Mouse (Mus musculus): Measurements from ENCODE around the gene 4930407I10Rik. TPM values are rescaled to one million over a fixed set of nuclear protein-coding genes. Genes with fewer than 3 reads are reported as not detected.

The 4930407I10Rik gene
- total RNA-seq (2014; rRNA removed) = not detected in 2 replicates
- not detected in 2 replicates for polyA plus RNA-seq (2015; fragmentation: Nextera tagmentation; extraction: Ambion mirVana)

DNA sequence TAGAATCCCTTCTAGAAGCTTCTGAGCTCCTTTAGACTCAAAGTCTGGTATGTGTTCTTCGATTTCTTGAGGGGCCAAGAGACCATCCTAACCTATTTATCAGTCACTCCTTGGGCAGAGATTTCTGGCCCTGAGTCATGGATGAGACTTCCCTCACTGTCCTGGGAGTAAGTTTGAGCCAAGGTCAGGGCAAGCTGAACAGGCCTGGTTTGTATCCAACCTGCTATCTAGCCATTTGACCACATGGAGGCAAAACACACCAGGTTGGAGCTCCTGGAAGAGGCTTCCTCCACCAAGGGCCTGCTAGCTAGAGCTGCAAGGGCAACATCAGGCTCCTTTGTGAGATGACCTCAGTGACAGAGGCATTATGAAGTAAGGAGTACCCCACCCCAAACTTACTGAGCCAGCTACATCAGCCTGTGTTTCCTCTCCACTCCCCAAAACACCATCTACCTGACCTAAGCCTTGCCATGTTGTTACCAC lies at the start of gene 4930407I10Rik:
4930407I10Rik (plus strand) TSS at position 433 of the 483 bp plus-strand sequence.
- no peak within 1 kb of the TSS for H3K4me3 ChIP-seq (ENCODE audit: low read depth, low read length)
- H3K27me3 ChIP-seq (ENCODE audit: insufficient read depth, low read length) = no peaks in the 10 kb centered on the region; the same call in 1 of the 2 replicates
- H3K36me3 ChIP-seq (ENCODE audit: insufficient read depth) = no peaks in the 10 kb centered on the region
- H3K4me1 ChIP-seq (ENCODE audit: insufficient read depth) = no peaks in the 10 kb centered on the region
- H3K9me3 ChIP-seq (ENCODE audit: low read length) = no peaks in the 10 kb centered on the region
- no peak within 1 kb of the TSS for H3K27ac ChIP-seq (ENCODE audit: low read depth, low read length)
- no peak within 1 kb of the TSS for H3K4me2 ChIP-seq (ENCODE audit: low read depth)
- ATAC-seq (no peak), DNase-seq (no peak)
- WGBS = 69% methylated on average over 1 of the region's 1 CpGs
- TF ChIP-seq CTCF (IDR thresholded peaks at IDR 0.05; ENCODE audit: low read depth) = no peak
- no peak within 1 kb of the TSS for H3K9ac ChIP-seq

GRCm38 (mm10) chr15:82011947-82012346 lies 47.0 kb upstream of the 4930407I10Rik start:
- no peak overlapping the region for H3K4me3 ChIP-seq (ENCODE audit: low read depth, low read length)
- WGBS = 90% methylated on average over 6 of the region's 6 CpGs
- DNase-seq (no peak), ATAC-seq (no peak)
- no peaks in the 10 kb centered on the region for H3K36me3 ChIP-seq (ENCODE audit: insufficient read depth)
- no peaks in the 10 kb centered on the region for H3K27me3 ChIP-seq (ENCODE audit: insufficient read depth, low read length)
- no peaks in the 10 kb centered on the region for H3K9me3 ChIP-seq (ENCODE audit: low read length)
- no peak overlapping the region for H3K9ac ChIP-seq
- H3K4me1 ChIP-seq (ENCODE audit: insufficient read depth) = peaks cover 8% of the 10 kb centered on the region; the same call in 1 of the 2 replicates
- TF ChIP-seq CTCF (IDR thresholded peaks at IDR 0.05; ENCODE audit: low read depth) = no peak
- H3K27ac ChIP-seq (ENCODE audit: low read depth, low read length) = no peak overlapping the region
- no peak overlapping the region for H3K4me2 ChIP-seq (ENCODE audit: low read depth)

- H3K4me2 ChIP-seq (ENCODE audit: low read depth) = peak overlapping the region; percentile 87
These were observed 44.1 kb upstream of the 4930407I10Rik start for GRCm38 (mm10) chr15:82014745-82015391.

GRCm38 (mm10) chr15:82015392-82016100 lies 43.4 kb upstream of the 4930407I10Rik start:
- under 1% methylated on average over 38 of the region's 39 CpGs for WGBS
- no peaks in the 10 kb centered on the region for H3K27me3 ChIP-seq (ENCODE audit: insufficient read depth, low read length)
- H3K36me3 ChIP-seq (ENCODE audit: insufficient read depth) = peaks cover 5% of the 10 kb centered on the region
- peak overlapping the region; percentile 87 for H3K4me2 ChIP-seq (ENCODE audit: low read depth)
- ATAC-seq (peak; percentile 28), DNase-seq (peak; percentile 58)
- H3K27ac ChIP-seq (ENCODE audit: low read depth, low read length) = peak overlapping the region; percentile 79
- H3K4me1 ChIP-seq (ENCODE audit: insufficient read depth) = peaks cover 10% of the 10 kb centered on the region; the same call in 1 of the 2 replicates
- H3K9me3 ChIP-seq (ENCODE audit: low read length) = no peaks in the 10 kb centered on the region
- peak overlapping the region; percentile 97 for H3K4me3 ChIP-seq (ENCODE audit: low read depth, low read length)
- TF ChIP-seq CTCF (IDR thresholded peaks at IDR 0.05; ENCODE audit: low read depth) = peak; percentile 53
- H3K9ac ChIP-seq = peak overlapping the region; percentile 78

More at GRCm38 (mm10) chr15:82014745-82015391, 44.1 kb upstream of the 4930407I10Rik start:
- Histone ChIP-seq H3K36me3 (ENCODE audit: insufficient read depth) (peaks cover 2% of the 10 kb centered on the region), H3K27ac (ENCODE audit: low read depth, low read length) (no peak overlapping the region), H3K27me3 (ENCODE audit: insufficient read depth, low read length) (no peaks in the 10 kb centered on the region), H3K9ac (peak overlapping the region; percentile 78), H3K4me1 (ENCODE audit: insufficient read depth) (peaks cover 10% of the 10 kb centered on the region; the same call in 1 of the 2 replicates), H3K9me3 (ENCODE audit: low read length) (no peaks in the 10 kb centered on the region), H3K4me3 (ENCODE audit: low read depth, low read length) (peak overlapping the region; percentile 97)
- ATAC-seq (no peak), DNase-seq (no peak)
- TF ChIP-seq CTCF (IDR thresholded peaks at IDR 0.05; ENCODE audit: low read depth) = no peak
- WGBS = 14% methylated on average over 9 of the region's 9 CpGs

GRCm38 (mm10) chr15:82016101-82016808 lies 42.7 kb upstream of the 4930407I10Rik start:
- Histone ChIP-seq H3K9ac (peak overlapping the region; percentile 78), H3K4me1 (ENCODE audit: insufficient read depth) (peaks cover 10% of the 10 kb centered on the region; the same call in 1 of the 2 replicates), H3K4me3 (ENCODE audit: low read depth, low read length) (peak overlapping the region; percentile 97), H3K4me2 (ENCODE audit: low read depth) (peak overlapping the region; percentile 87), H3K27me3 (ENCODE audit: insufficient read depth, low read length) (no peaks in the 10 kb centered on the region), H3K36me3 (ENCODE audit: insufficient read depth) (peaks cover 5% of the 10 kb centered on the region), H3K27ac (ENCODE audit: low read depth, low read length) (peak overlapping the region; percentile 79), H3K9me3 (ENCODE audit: low read length) (no peaks in the 10 kb centered on the region)
- ATAC-seq = peak; percentile 97
- WGBS = under 1% methylated on average over 53 of the region's 53 CpGs
- DNase-seq = peak; percentile 99
- TF ChIP-seq CTCF (IDR thresholded peaks at IDR 0.05; ENCODE audit: low read depth) = peak; percentile 44

GRCm38 (mm10) chr15:82016830-82017229 lies 42.1 kb upstream of the 4930407I10Rik start:
- H3K27ac ChIP-seq (ENCODE audit: low read depth, low read length) = peak overlapping the region; percentile 75
- peak overlapping the region; percentile 97 for H3K4me3 ChIP-seq (ENCODE audit: low read depth, low read length)
- H3K4me1 ChIP-seq (ENCODE audit: insufficient read depth) = peaks cover 10% of the 10 kb centered on the region; the same call in 1 of the 2 replicates
- peaks cover 5% of the 10 kb centered on the region for H3K36me3 ChIP-seq (ENCODE audit: insufficient read depth)
- H3K27me3 ChIP-seq (ENCODE audit: insufficient read depth, low read length) = no peaks in the 10 kb centered on the region
- WGBS = 15% methylated on average over 6 of the region's 6 CpGs
- H3K4me2 ChIP-seq (ENCODE audit: low read depth) = peak overlapping the region; percentile 87
- peak overlapping the region; percentile 78 for H3K9ac ChIP-seq
- no peak for TF ChIP-seq CTCF (IDR thresholded peaks at IDR 0.05; ENCODE audit: low read depth)
- ATAC-seq (no peak), DNase-seq (no peak)
- no peaks in the 10 kb centered on the region for H3K9me3 ChIP-seq (ENCODE audit: low read length)
